Mouse (Mus musculus) erythroblast, embryonic 14.5 days (primary cell): ENCODE data around the gene Lao1.

Experiments
- GATA1 ChIP-seq: IDR thresholded peaks from 2 replicates; pipeline ENCODE4 v1.6.1; 2012; ENCODE audit warnings: low read length, inconsistent platforms, mixed read lengths
- TAL1 ChIP-seq: IDR thresholded peaks from 3 replicates; pipeline ENCODE4 v1.6.1; 2012; ENCODE audit warnings: low read length, inconsistent platforms, mixed read lengths

DNA sequence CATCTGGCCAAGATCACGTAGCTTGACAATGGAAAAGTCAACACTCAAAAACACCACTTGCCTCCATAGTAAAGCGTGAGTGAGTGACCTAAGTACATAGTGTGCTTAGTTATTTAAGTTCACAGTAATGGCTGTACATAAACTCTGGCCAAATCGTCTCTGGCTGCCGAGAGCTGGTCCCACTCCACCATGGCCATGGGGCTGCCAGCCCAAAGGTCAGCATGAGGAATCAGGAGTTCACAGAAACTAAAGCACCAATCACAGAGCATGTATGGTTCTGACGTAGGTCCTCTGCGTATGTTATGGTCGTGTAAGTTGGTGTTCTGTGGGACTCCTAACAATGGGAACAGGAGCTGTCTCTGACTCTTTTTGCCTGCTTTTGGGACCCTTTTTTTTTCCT, 2.6 kb upstream of the Lao1 start:
- no peak for TF ChIP-seq GATA1
- no peak for TF ChIP-seq TAL1
